Mouse (Mus musculus) intestine, embryonic 14.5 days (tissue): ENCODE measurements around the gene Duoxa1. TPM values are rescaled to one million over a fixed set of nuclear protein-coding genes. Genes with fewer than 3 reads are reported as not detected.

Experiments used
- ATAC-seq: fragments of 200-750 bp; cut with Nextera tagmentation; replicated peaks from 2 replicates; pipeline ENCODE4 v1.8.0; 2017; ENCODE audit warnings: low read depth, moderate number of reproducible peaks, moderate TSS enrichment, moderate library complexity; ENCODE audit not compliant: low FRiP score, low TSS enrichment
- DNase-seq: peaks from one replicate; pipeline ENCODE4 v3.0.0-alpha.2; 2018; ENCODE audit warnings: low spot score
- H3K27ac ChIP-seq: fragments of 300-500 bp; sonication (generic); 2 replicates; pipeline ENCODE4 v1.5.1; 2014; ENCODE audit warnings: low read depth, mild to moderate bottlenecking, control low read depth
- H3K27me3 ChIP-seq: fragments of 300-500 bp; sonication (generic); replicated peaks from 2 replicates; pipeline ENCODE4 v1.6.1; 2014; ENCODE audit warnings: low read length, control low read depth; ENCODE audit not compliant: control insufficient read depth, insufficient read depth
- H3K36me3 ChIP-seq: fragments of 300-500 bp; sonication (generic); 2 replicates; pipeline ENCODE4 v1.6.1; 2014; ENCODE audit warnings: low read length, control low read depth; ENCODE audit not compliant: control insufficient read depth, insufficient read depth
- H3K4me1 ChIP-seq: fragments of 300-500 bp; sonication (generic); replicated peaks from 2 replicates; pipeline ENCODE4 v1.6.1; 2014; ENCODE audit warnings: low read length, control low read depth, mixed read lengths; ENCODE audit not compliant: control insufficient read depth, insufficient read depth
- H3K4me2 ChIP-seq: fragments of 300-500 bp; sonication (generic); 2 replicates; pipeline ENCODE4 v1.6.1; 2014; ENCODE audit warnings: low read length
- H3K4me3 ChIP-seq: fragments of 300-500 bp; sonication (generic); 2 replicates; pipeline ENCODE4 v1.5.1; 2014; ENCODE audit warnings: low read depth, low read length, control low read depth, mixed read lengths
- H3K9ac ChIP-seq: fragments of 300-500 bp; sonication (generic); 2 replicates; pipeline ENCODE4 v1.6.1; 2014; ENCODE audit warnings: mild to moderate bottlenecking, low read length
- H3K9me3 ChIP-seq: fragments of 300-500 bp; sonication (generic); 2 replicates; pipeline ENCODE4 v1.6.1; 2016; ENCODE audit warnings: low read length, control low read depth; ENCODE audit not compliant: control insufficient read depth
- WGBS: fragments of 180-500 bp; shearing (Covaris S2); extraction: QIAGEN DNeasy Blood & Tissue Kit; methylation state at CpG from one replicate; pipeline ENCODE4 v1.1.7; 2014; 5-methylcytosine and 5-hydroxymethylcytosine counted together
- polyA plus RNA-seq: library from polyadenylated mRNA; unstranded; fragments of >200 nt; fragmentation: Nextera tagmentation; extraction: Ambion mirVana; gene quantifications from 2 replicates; pipeline ENCODE4 v1.2.1, GENCODE M21; 2014

The Duoxa1 gene
- polyA plus RNA-seq, 1 experiment from 2014 or later = not detected

GRCm38 (mm10) chr2:122297271-122298095 is 16.0 kb downstream of the Duoxa1 start:
- ATAC-seq = no peak
- no peaks in the 10 kb centered on the region for H3K9me3 ChIP-seq
- no peaks in the 10 kb centered on the region for H3K36me3 ChIP-seq
- no peak overlapping the region for H3K27ac ChIP-seq
- WGBS = 1% methylated on average over 35 of the region's 35 CpGs
- peaks cover 83% of the 10 kb centered on the region for H3K27me3 ChIP-seq
- H3K4me1 ChIP-seq = peaks cover 11% of the 10 kb centered on the region
- no peak overlapping the region for H3K9ac ChIP-seq
- no peak overlapping the region; the same call in 1 of the 2 replicates for H3K4me3 ChIP-seq
- peak; percentile 58 for DNase-seq
- H3K4me2 ChIP-seq = peak overlapping the region; percentile 26; the same call in 1 of the 2 replicates

GRCm38 (mm10) chr2:122294916-122295315 is 18.6 kb downstream of the Duoxa1 start:
- Histone ChIP-seq H3K27me3 (peaks cover 57% of the 10 kb centered on the region), H3K4me3 (no peak overlapping the region), H3K27ac (no peak overlapping the region), H3K36me3 (no peaks in the 10 kb centered on the region), H3K4me1 (peaks cover 3% of the 10 kb centered on the region; the same call in 1 of the 2 replicates), H3K4me2 (no peak overlapping the region), H3K9me3 (no peaks in the 10 kb centered on the region), H3K9ac (no peak overlapping the region)
- 6% methylated on average over 7 of the region's 7 CpGs for WGBS
- ATAC-seq = no peak
- DNase-seq = no peak

GRCm38 (mm10) chr2:122286137-122286536 is 27.4 kb downstream of the Duoxa1 start:
- Histone ChIP-seq H3K9ac (no peak overlapping the region), H3K9me3 (no peaks in the 10 kb centered on the region), H3K4me1 (no peaks in the 10 kb centered on the region), H3K4me2 (no peak overlapping the region), H3K27me3 (no peaks in the 10 kb centered on the region), H3K27ac (no peak overlapping the region), H3K36me3 (no peaks in the 10 kb centered on the region), H3K4me3 (no peak overlapping the region)
- ATAC-seq = no peak
- WGBS = 63% methylated on average over 7 of the region's 7 CpGs
- DNase-seq = no peak

- WGBS = 69% methylated on average over 9 of the region's 9 CpGs
- no peak for DNase-seq
- H3K4me2 ChIP-seq = no peak overlapping the region
Measured at GRCm38 (mm10) chr2:122284091-122284490, 29.4 kb downstream of the Duoxa1 start.

GRCm38 (mm10) chr2:122278769-122279168 is 34.8 kb downstream of the Duoxa1 start:
- no peak overlapping the region for H3K9ac ChIP-seq
- no peak overlapping the region for H3K4me2 ChIP-seq
- H3K4me1 ChIP-seq = no peaks in the 10 kb centered on the region
- no peaks in the 10 kb centered on the region for H3K9me3 ChIP-seq
- no peaks in the 10 kb centered on the region for H3K36me3 ChIP-seq
- ATAC-seq = no peak
- DNase-seq = no peak
- WGBS = 76% methylated on average over 3 of the region's 3 CpGs
- H3K4me3 ChIP-seq = no peak overlapping the region
- H3K27ac ChIP-seq = no peak overlapping the region
- no peaks in the 10 kb centered on the region for H3K27me3 ChIP-seq

More at GRCm38 (mm10) chr2:122284091-122284490, 29.4 kb downstream of the Duoxa1 start:
- H3K4me3 ChIP-seq = no peak overlapping the region
- ATAC-seq = no peak
- H3K4me1 ChIP-seq = no peaks in the 10 kb centered on the region
- no peak overlapping the region for H3K27ac ChIP-seq
- H3K36me3 ChIP-seq = no peaks in the 10 kb centered on the region
- no peak overlapping the region for H3K9ac ChIP-seq
- no peaks in the 10 kb centered on the region for H3K9me3 ChIP-seq
- H3K27me3 ChIP-seq = no peaks in the 10 kb centered on the region

GRCm38 (mm10) chr2:122266407-122267193 is 46.9 kb downstream of the Duoxa1 start:
- no peaks in the 10 kb centered on the region for H3K36me3 ChIP-seq
- H3K9ac ChIP-seq = no peak overlapping the region
- no peak overlapping the region for H3K4me2 ChIP-seq
- ATAC-seq (no peak), DNase-seq (no peak)
- 87% methylated on average over 7 of the region's 7 CpGs for WGBS
- no peaks in the 10 kb centered on the region for H3K4me1 ChIP-seq
- no peaks in the 10 kb centered on the region for H3K27me3 ChIP-seq
- H3K9me3 ChIP-seq = no peaks in the 10 kb centered on the region
- no peak overlapping the region for H3K27ac ChIP-seq
- no peak overlapping the region for H3K4me3 ChIP-seq

GRCm38 (mm10) chr2:122264690-122265089 is 48.8 kb downstream of the Duoxa1 start:
- Histone ChIP-seq H3K9me3 (no peaks in the 10 kb centered on the region), H3K9ac (no peak overlapping the region), H3K4me3 (no peak overlapping the region), H3K4me2 (no peak overlapping the region), H3K4me1 (no peaks in the 10 kb centered on the region), H3K36me3 (no peaks in the 10 kb centered on the region), H3K27ac (no peak overlapping the region), H3K27me3 (no peaks in the 10 kb centered on the region)
- 70% methylated on average over 3 of the region's 3 CpGs for WGBS
- DNase-seq (no peak), ATAC-seq (no peak)

- Histone ChIP-seq H3K4me1 (no peaks in the 10 kb centered on the region), H3K9ac (no peak overlapping the region), H3K27ac (no peak overlapping the region), H3K4me3 (no peak overlapping the region), H3K9me3 (no peaks in the 10 kb centered on the region), H3K27me3 (no peaks in the 10 kb centered on the region), H3K36me3 (0 out of 2 replicates have a peak, but pooled peaks cover 5% of the 10 kb centered on the region), H3K4me2 (no peak overlapping the region)
- DNase-seq (no peak), ATAC-seq (peak; percentile 73; the same call in 1 of the 2 replicates)
- WGBS = 75% methylated on average over 5 of the region's 5 CpGs
Measured at GRCm38 (mm10) chr2:122260729-122261128, 52.8 kb downstream of the Duoxa1 start.
